Mouse (Mus musculus) stomach, embryonic 14.5 days (tissue): ENCODE measurements at regions not wholly inside any gene's neighbourhood (a gene's known extent, or its start where the extent isn't known, plus 50 kb on each side); places are given as distances from the start of the nearest gene placed in this dataset.

Experiments used
- ATAC-seq: fragments of 200-750 bp; cut with Nextera tagmentation; 2 replicates; pipeline ENCODE4 v1.8.0; 2017; ENCODE audit warnings: low read depth, moderate TSS enrichment; ENCODE audit not compliant: insufficient number of reproducible peaks, insufficient read depth, low FRiP score
- H3K27ac ChIP-seq: fragments of 300-500 bp; sonication (generic); 2 replicates; pipeline ENCODE4 v1.5.1; 2014; ENCODE audit warnings: mild to moderate bottlenecking, low read length, moderate library complexity, mixed read lengths
- H3K27me3 ChIP-seq: fragments of 300-500 bp; sonication (generic); 2 replicates; pipeline ENCODE4 v1.6.1; 2014; ENCODE audit warnings: low read length, control low read depth, mixed read lengths; ENCODE audit not compliant: control insufficient read depth, insufficient read depth
- H3K36me3 ChIP-seq: fragments of 300-500 bp; sonication (generic); 2 replicates; pipeline ENCODE4 v1.6.1; 2014; ENCODE audit warnings: mild to moderate bottlenecking, control low read depth, low read length, moderate library complexity, mixed read lengths; ENCODE audit not compliant: control insufficient read depth, insufficient read depth
- H3K4me1 ChIP-seq: fragments of 300-500 bp; sonication (generic); 2 replicates; pipeline ENCODE4 v1.6.1; 2014; ENCODE audit warnings: low read length, control low read depth, mixed read lengths; ENCODE audit not compliant: control insufficient read depth, insufficient read depth
- H3K4me2 ChIP-seq: fragments of 300-500 bp; sonication (generic); replicated peaks from 2 replicates; pipeline ENCODE4 v1.6.1; 2014; ENCODE audit warnings: low read depth, low read length, control low read depth
- H3K4me3 ChIP-seq: fragments of 300-500 bp; sonication (generic); 2 replicates; pipeline ENCODE4 v1.5.1; 2014; ENCODE audit warnings: low read depth, low read length, control low read depth
- H3K9ac ChIP-seq: fragments of 300-500 bp; sonication (generic); replicated peaks from 2 replicates; pipeline ENCODE4 v1.6.1; 2014; ENCODE audit warnings: low read depth, mild to moderate bottlenecking, control low read depth, low read length, moderate library complexity, mixed read lengths
- H3K9me3 ChIP-seq: fragments of 300-500 bp; sonication (generic); 2 replicates; pipeline ENCODE4 v1.6.1; 2016; ENCODE audit warnings: low read depth, low read length, control low read depth; ENCODE audit not compliant: control insufficient read depth
- WGBS: fragments of 180-500 bp; shearing (Covaris S2); extraction: QIAGEN DNeasy Blood & Tissue Kit; methylation state at CpG from one replicate; pipeline ENCODE4 v1.1.7; 2014; 5-methylcytosine and 5-hydroxymethylcytosine counted together

DNA sequence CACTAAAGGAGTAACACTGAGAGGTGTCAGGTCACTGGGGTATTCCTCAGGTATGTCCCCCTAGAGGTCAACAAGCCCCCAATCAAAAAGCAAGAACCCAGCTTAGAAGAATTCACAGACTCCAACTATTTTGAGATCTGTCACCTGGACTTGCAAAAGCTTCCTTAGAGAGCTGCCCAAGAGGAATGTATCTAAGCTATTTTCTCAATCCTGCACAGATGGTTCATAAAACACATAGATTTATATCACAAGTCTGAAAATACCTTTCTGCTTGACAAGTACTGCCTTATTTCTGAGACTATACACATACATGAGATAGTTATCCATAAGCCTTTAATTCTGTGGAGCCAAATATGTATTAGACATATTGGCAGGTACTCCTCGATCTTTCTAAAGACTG, 342.1 kb upstream of the Klf6 start:
- H3K27me3 ChIP-seq, result no peaks in the 10 kb centered on the region
- H3K9ac ChIP-seq, result no peak overlapping the region
- H3K36me3 ChIP-seq, result no peaks in the 10 kb centered on the region
- no peak overlapping the region for H3K4me3 ChIP-seq
- H3K27ac ChIP-seq, result no peak overlapping the region
- no peaks in the 10 kb centered on the region for H3K4me1 ChIP-seq
- no peaks in the 10 kb centered on the region for H3K9me3 ChIP-seq
- 86% methylated on average over 1 of the region's 1 CpGs for WGBS
- H3K4me2 ChIP-seq, result no peak overlapping the region
- no peak for ATAC-seq

DNA sequence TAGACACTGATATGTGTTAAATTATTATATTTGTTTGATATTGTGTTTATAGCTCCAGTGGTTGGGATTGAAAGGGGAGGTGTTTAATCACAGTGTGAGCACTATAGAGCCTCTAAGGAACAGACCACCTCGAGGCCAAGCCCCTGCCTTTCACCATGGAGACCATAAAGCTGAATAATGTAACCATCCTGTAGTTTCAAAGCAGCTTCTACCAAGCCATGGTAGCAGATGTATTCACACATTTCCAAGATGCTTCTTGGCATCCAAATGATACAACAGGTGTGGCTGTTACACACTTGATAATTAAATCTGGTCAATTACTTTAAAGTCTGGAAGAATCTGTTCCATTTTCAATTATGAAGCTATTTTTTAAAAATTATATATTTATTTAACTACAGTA, 341.7 kb upstream of the Klf6 start:
- Histone ChIP-seq H3K36me3 (no peaks in the 10 kb centered on the region), H3K4me2 (no peak overlapping the region), H3K4me1 (no peaks in the 10 kb centered on the region), H3K9me3 (no peaks in the 10 kb centered on the region), H3K27ac (no peak overlapping the region), H3K27me3 (no peaks in the 10 kb centered on the region), H3K4me3 (no peak overlapping the region), H3K9ac (no peak overlapping the region)
- no peak for ATAC-seq
- WGBS, result 78% methylated on average over 1 of the region's 1 CpGs

DNA sequence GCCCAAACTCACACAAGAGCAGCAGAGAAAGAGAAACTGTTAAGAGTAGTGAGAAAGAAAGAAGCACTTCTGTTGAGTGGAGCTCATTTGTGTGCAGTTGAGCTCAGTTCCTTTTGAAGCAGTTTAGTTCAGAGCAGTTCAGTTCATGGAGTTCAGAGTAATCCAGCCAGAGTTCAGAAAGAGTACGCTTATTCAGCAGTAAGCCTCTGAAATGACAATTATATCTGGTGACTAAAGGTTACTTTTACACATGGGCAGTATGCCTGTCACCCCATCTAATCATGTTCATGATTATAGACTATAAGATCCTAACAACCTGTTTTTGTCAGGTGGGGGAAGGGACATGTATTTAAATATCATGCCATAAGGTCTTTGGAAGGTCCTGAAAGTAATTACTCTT, 333.9 kb upstream of the Klf6 start:
- no peak overlapping the region for H3K9ac ChIP-seq
- H3K9me3 ChIP-seq, result no peaks in the 10 kb centered on the region
- no peaks in the 10 kb centered on the region for H3K4me1 ChIP-seq
- H3K36me3 ChIP-seq, result no peaks in the 10 kb centered on the region
- H3K4me3 ChIP-seq, result no peak overlapping the region
- H3K4me2 ChIP-seq, result no peak overlapping the region
- H3K27me3 ChIP-seq, result no peaks in the 10 kb centered on the region
- WGBS, result 94% methylated on average over 1 of the region's 1 CpGs
- ATAC-seq, result no peak
- H3K27ac ChIP-seq, result no peak overlapping the region

DNA sequence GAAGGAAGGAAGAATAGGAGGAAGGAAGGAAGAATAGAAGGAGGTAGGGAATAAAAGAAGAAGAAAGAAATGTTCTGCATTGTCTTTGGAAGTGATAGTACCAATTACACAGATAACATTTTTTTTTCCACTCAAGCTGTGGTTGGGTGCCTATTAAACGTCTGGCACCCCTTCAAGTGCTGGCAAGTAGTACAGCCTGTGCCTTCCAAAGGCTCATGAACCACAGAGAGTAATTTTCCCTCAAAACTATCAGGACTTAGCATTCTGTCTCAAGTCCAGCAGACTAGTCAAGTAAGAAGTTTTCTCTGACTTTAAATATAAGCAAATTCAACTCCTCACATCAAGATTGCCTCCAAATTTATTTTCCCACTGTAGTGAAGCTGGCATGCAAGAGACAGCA, 321.0 kb upstream of the Klf6 start:
- Histone ChIP-seq H3K4me1 (no peaks in the 10 kb centered on the region), H3K27ac (no peak overlapping the region), H3K9me3 (no peaks in the 10 kb centered on the region), H3K27me3 (no peaks in the 10 kb centered on the region), H3K36me3 (no peaks in the 10 kb centered on the region), H3K9ac (no peak overlapping the region), H3K4me3 (no peak overlapping the region), H3K4me2 (no peak overlapping the region)
- no peak for ATAC-seq
- WGBS, result 47% methylated on average over 1 of the region's 1 CpGs

DNA sequence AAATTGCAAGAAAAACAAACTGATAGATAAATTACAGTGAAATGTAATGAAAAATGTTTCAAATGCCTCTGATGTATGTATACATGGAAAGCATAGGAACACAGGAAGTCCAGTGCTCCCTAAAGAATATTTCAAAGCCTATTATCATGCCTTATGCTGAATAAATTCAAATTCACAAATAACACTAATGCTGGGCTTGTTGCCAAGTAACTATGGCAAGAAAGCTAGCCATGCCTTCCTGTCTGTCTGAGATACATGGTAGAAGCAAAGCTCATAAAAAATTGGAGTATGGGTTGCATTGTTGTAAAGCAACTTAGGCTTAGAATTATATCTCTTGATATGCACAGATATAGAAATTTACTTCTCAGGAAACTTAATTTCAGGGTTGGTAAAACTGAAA, 315.8 kb upstream of the Klf6 start:
- no peak overlapping the region for H3K4me2 ChIP-seq
- no peak for ATAC-seq
- H3K4me1 ChIP-seq, result no peaks in the 10 kb centered on the region; the same call in 1 of the 2 replicates
- no peak overlapping the region for H3K4me3 ChIP-seq
- H3K36me3 ChIP-seq, result no peaks in the 10 kb centered on the region
- H3K9me3 ChIP-seq, result no peaks in the 10 kb centered on the region
- no peak overlapping the region for H3K27ac ChIP-seq
- no peak overlapping the region for H3K9ac ChIP-seq
- no peaks in the 10 kb centered on the region for H3K27me3 ChIP-seq

DNA sequence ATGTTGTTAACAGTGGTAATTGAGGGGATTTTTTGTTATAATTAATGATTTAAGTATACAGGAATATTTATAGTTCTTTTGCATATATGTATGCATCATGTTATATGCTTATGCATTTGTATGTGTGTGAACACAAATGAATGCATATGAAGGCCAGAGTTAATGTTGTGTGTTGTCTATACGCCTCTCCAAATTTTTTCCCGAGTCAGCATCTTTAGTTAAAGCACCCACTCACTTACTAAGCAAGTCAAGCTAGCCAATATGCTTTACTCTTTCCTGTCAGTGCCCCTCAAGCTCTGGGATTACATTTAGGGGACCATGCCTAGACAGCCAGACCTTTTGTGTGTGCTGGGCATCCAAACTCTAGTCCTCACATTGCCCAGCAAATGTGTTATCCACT, 315.3 kb upstream of the Klf6 start:
- H3K27ac ChIP-seq, result no peak overlapping the region
- no peak overlapping the region for H3K4me3 ChIP-seq
- H3K9me3 ChIP-seq, result no peaks in the 10 kb centered on the region
- H3K27me3 ChIP-seq, result no peaks in the 10 kb centered on the region
- no peak for ATAC-seq
- H3K36me3 ChIP-seq, result no peaks in the 10 kb centered on the region
- no peaks in the 10 kb centered on the region; the same call in 1 of the 2 replicates for H3K4me1 ChIP-seq
- WGBS, result 85% methylated on average over 2 of the region's 2 CpGs
- H3K9ac ChIP-seq, result no peak overlapping the region
- H3K4me2 ChIP-seq, result no peak overlapping the region

DNA sequence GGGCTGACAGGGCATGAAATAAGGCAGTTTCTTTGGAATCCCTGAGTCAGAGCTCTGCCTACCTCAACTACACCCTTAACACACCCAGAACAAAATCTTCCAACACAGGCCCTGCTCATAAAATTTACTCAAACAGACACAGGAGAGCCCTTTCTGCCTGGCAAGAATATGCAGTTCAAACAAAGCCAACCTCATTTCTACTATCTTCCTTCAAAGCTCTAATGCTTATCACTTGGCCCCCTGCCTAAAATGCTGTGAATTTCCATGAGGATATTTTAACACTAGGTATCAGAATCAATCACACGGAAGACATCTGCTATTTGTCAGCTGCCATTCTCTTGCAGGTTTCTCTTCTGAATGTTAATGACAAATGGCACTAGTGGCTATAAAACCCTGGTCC, 314.3 kb upstream of the Klf6 start:
- 53% methylated on average over 1 of the region's 1 CpGs for WGBS
- H3K4me2 ChIP-seq, result no peak overlapping the region
- H3K4me3 ChIP-seq, result no peak overlapping the region
- no peak for ATAC-seq
- H3K27me3 ChIP-seq, result no peaks in the 10 kb centered on the region
- H3K27ac ChIP-seq, result no peak overlapping the region
- H3K36me3 ChIP-seq, result no peaks in the 10 kb centered on the region
- no peak overlapping the region for H3K9ac ChIP-seq
- H3K9me3 ChIP-seq, result no peaks in the 10 kb centered on the region
- H3K4me1 ChIP-seq, result no peaks in the 10 kb centered on the region; the same call in 1 of the 2 replicates

DNA sequence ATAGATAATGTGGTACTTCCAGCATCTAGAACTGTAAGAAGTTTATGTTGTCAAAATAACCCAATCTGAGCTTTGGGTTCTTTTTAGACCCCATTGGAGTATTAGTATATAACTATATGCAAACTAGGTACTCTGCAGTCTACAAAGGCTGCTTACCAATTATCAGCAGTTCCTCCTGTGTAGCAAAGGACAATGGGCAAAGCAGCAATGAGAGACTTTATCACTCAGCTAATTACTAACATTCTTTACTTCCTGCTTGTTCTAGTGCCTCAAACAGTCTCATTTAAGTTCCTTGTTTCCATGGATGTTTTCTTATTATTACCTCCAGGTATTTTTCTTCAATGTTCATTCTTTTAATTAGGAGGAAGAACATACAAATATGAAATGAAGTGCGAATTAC, 312.5 kb upstream of the Klf6 start:
- no peak overlapping the region for H3K4me3 ChIP-seq
- H3K27ac ChIP-seq, result no peak overlapping the region
- H3K4me1 ChIP-seq, result no peaks in the 10 kb centered on the region; the same call in 1 of the 2 replicates
- H3K27me3 ChIP-seq, result no peaks in the 10 kb centered on the region
- no peaks in the 10 kb centered on the region for H3K36me3 ChIP-seq
- no peak for ATAC-seq
- no peak overlapping the region for H3K9ac ChIP-seq
- H3K9me3 ChIP-seq, result no peaks in the 10 kb centered on the region
- H3K4me2 ChIP-seq, result no peak overlapping the region
- whole genome bisulfite sequencing, result 92% methylated on average over 1 of the region's 1 CpGs

DNA sequence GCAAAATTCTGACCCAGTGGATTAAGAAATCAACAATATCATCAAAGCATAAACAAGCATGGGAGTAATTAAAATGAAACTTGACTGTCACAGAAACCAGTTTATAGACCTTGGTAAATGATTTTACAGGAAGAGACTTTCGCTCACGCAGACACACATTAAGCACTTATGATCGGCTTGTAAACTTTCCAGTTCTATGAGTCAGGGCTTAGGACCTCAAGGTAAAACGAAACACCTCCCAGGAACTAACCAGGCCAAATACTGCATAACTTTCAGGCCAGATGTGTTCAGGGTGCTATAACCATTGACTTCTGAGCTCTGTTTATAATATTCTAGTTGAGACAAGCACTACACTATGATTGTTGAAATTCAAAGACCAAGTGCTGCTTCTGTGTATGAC, 312.1 kb upstream of the Klf6 start:
- 72% methylated on average over 4 of the region's 4 CpGs for WGBS

More for the DNA sequence above, 312.1 kb upstream of the Klf6 start:
- no peaks in the 10 kb centered on the region for H3K36me3 ChIP-seq
- H3K4me1 ChIP-seq, result no peaks in the 10 kb centered on the region; the same call in 1 of the 2 replicates
- no peak overlapping the region for H3K4me2 ChIP-seq
- ATAC-seq, result no peak
- no peak overlapping the region for H3K4me3 ChIP-seq
- no peak overlapping the region for H3K27ac ChIP-seq
- H3K27me3 ChIP-seq, result no peaks in the 10 kb centered on the region
- no peak overlapping the region for H3K9ac ChIP-seq
- no peaks in the 10 kb centered on the region for H3K9me3 ChIP-seq
